Mouse (Mus musculus) embryonic facial prominence, embryonic 11.5 days (tissue): Measurements from ENCODE around the gene Degs1. TPM values are rescaled to one million over a fixed set of nuclear protein-coding genes. Genes with fewer than 3 reads are reported as not detected.

Experiments used
- ATAC-seq: fragments of 200-750 bp; cut with Nextera tagmentation; replicated peaks from 2 replicates; pipeline ENCODE4 v1.8.0; 2017; ENCODE audit warnings: low read depth; ENCODE audit not compliant: insufficient number of reproducible peaks, low FRiP score, low TSS enrichment
- DNase-seq: peaks from one replicate; pipeline ENCODE4 v3.0.0-alpha.2; 2015; ENCODE audit warnings: low spot score
- H3K27ac ChIP-seq: fragments of 300-500 bp; sonication (generic); replicated peaks from 2 replicates; pipeline ENCODE4 v1.5.1; 2014; ENCODE audit warnings: mild to moderate bottlenecking, low read depth, low read length, control low read depth
- H3K27me3 ChIP-seq: fragments of 300-500 bp; sonication (generic); 2 replicates; pipeline ENCODE4 v1.6.1; 2014; ENCODE audit warnings: mild to moderate bottlenecking, low read length, moderate library complexity, mixed read lengths; ENCODE audit not compliant: control insufficient read depth, insufficient read depth
- H3K36me3 ChIP-seq: fragments of 300-500 bp; sonication (generic); replicated peaks from 2 replicates; pipeline ENCODE4 v1.6.1; 2014; ENCODE audit warnings: low read depth, mild to moderate bottlenecking, low read length, moderate library complexity, mixed read lengths; ENCODE audit not compliant: control insufficient read depth, insufficient read depth
- H3K4me1 ChIP-seq: fragments of 300-500 bp; sonication (generic); 2 replicates; pipeline ENCODE4 v1.6.1; 2014; ENCODE audit warnings: low read length, mixed read lengths; ENCODE audit not compliant: control insufficient read depth, insufficient read depth
- H3K4me2 ChIP-seq: fragments of 300-500 bp; sonication (generic); 2 replicates; pipeline ENCODE4 v1.6.1; 2014; ENCODE audit warnings: low read depth, mild to moderate bottlenecking, control low read depth, low read length, moderate library complexity
- H3K4me3 ChIP-seq: fragments of 300-500 bp; sonication (generic); 2 replicates; pipeline ENCODE4 v1.5.1; 2014; ENCODE audit warnings: low read depth, low read length, control low read depth
- H3K9ac ChIP-seq: fragments of 300-500 bp; sonication (generic); replicated peaks from 2 replicates; pipeline ENCODE4 v1.6.1; 2014; ENCODE audit warnings: mild to moderate bottlenecking, control low read depth, low read length
- H3K9me3 ChIP-seq: fragments of 300-500 bp; sonication (generic); replicated peaks from 2 replicates; pipeline ENCODE4 v1.6.1; 2016; ENCODE audit warnings: mild to moderate bottlenecking, low read length, inconsistent platforms, mixed read lengths; ENCODE audit not compliant: control insufficient read depth
- WGBS: fragments of 180-500 bp; shearing (Covaris S2); extraction: QIAGEN DNeasy Blood & Tissue Kit; methylation state at CpG from one replicate; pipeline ENCODE4 v1.1.7; 2014; 5-methylcytosine and 5-hydroxymethylcytosine counted together
- polyA plus RNA-seq: library from polyadenylated mRNA; unstranded; fragments of >200 nt; fragmentation: Nextera tagmentation; extraction: Ambion mirVana; gene quantifications from 2 replicates; pipeline ENCODE4 v1.2.1, GENCODE M21; 2014

Gene Degs1
- polyA plus RNA-seq, 1 experiment from 2014 or later, result 82.5 TPM

DNA sequence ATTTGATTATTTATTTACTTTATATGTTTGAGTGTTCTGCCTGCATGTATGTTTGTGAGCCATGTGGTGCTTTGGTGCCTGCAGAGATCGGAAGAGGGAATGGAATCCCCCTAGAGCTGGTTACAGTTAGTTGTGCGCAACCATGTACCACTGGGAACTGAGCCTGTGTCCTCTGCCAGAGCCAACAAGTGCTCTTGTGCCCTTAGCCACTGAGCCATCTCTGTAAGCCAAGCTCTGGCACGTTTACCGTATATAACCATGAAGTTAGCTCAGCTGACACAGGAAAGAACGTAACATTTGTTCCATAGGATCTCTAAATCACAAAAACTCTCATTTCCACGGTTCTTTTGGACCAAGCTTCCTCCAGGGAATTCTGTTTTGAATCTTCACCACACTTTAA, 2.6 kb downstream of the Degs1 start:
- Histone ChIP-seq H3K36me3 (no peaks in the 10 kb centered on the region; the same call in 1 of the 2 replicates), H3K4me1 (peaks cover 2% of the 10 kb centered on the region), H3K9ac (no peak overlapping the region), H3K4me3 (no peak overlapping the region), H3K27ac (no peak overlapping the region), H3K27me3 (no peaks in the 10 kb centered on the region), H3K4me2 (no peak overlapping the region), H3K9me3 (no peaks in the 10 kb centered on the region)
- 84% methylated on average over 6 of the region's 6 CpGs for WGBS
- ATAC-seq, result no peak
- no peak for DNase-seq

DNA sequence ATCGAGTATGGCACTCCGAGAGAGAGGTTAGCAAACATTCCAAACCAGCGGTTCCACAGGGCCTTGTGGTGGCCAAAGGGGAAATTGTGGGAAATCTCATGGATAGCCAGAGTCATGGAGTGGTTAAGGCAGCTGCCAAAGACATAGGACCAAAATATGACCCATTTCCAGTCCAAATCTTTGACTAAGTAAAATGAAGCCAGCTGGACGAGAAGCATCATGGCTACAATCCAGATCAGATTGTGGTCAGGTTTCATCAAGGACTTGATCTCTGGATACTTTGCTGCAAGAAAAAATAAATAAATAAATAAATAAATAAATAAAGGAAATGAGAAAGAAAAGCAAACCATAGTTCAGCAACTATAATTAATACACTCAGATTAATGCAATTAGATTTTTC, 3.2 kb downstream of the Degs1 start:
- Histone ChIP-seq H3K36me3 (no peaks in the 10 kb centered on the region; the same call in 1 of the 2 replicates), H3K9me3 (no peaks in the 10 kb centered on the region), H3K27me3 (no peaks in the 10 kb centered on the region), H3K4me3 (no peak overlapping the region), H3K4me2 (no peak overlapping the region), H3K27ac (no peak overlapping the region), H3K9ac (no peak overlapping the region), H3K4me1 (peaks cover 2% of the 10 kb centered on the region)
- ATAC-seq (no peak), DNase-seq (no peak)
- WGBS, result 86% methylated on average over 4 of the region's 4 CpGs

DNA sequence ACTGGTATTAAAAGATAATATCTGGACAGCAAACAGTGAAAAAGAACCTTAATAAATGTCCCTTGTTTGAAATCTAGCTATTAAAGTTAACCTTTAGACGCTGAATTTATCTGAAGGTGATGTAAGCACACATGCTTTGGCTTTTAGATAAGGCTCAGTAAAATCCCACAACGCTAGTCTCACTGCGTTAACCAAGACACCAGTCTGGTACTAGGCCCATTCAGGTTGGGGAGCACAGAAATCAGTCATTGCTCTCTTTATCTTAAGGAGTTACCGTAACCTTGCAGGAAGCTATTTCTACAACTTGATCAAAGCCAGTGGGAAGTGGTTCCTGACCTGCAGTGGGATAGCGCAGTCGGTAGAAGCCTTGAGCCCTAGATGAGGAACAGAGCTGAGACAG, 7.5 kb downstream of the Degs1 start:
- 94% methylated on average over 6 of the region's 6 CpGs for WGBS
- Histone ChIP-seq H3K9me3 (no peaks in the 10 kb centered on the region), H3K4me2 (no peak overlapping the region), H3K27me3 (no peaks in the 10 kb centered on the region), H3K9ac (no peak overlapping the region), H3K27ac (no peak overlapping the region), H3K4me3 (no peak overlapping the region), H3K36me3 (no peaks in the 10 kb centered on the region; the same call in 1 of the 2 replicates), H3K4me1 (no peaks in the 10 kb centered on the region)
- DNase-seq, result no peak
- no peak for ATAC-seq

DNA sequence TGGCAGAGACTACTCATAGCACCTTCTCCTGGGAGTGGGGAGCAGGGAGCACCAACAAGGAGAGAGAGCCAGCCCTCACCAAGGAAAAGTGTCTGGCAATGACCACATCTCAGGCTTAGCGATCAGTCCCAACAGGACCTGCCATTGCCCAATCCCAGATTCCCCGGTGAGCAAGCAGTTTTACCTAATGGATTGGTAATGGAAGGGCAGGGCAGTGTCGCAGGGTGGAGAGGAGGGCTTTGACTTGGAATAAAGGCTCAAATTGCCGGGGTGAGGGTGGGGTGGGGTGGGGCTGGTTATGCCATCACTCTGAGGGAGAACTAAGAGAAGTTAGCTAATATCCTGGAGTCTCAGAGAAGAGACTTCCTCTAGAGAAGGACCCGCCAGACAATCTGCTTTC, 11.0 kb downstream of the Degs1 start:
- H3K9me3 ChIP-seq, result no peaks in the 10 kb centered on the region
- no peak for DNase-seq
- H3K27me3 ChIP-seq, result no peaks in the 10 kb centered on the region
- H3K27ac ChIP-seq, result no peak overlapping the region
- no peak for ATAC-seq
- H3K4me1 ChIP-seq, result no peaks in the 10 kb centered on the region
- no peak overlapping the region for H3K4me3 ChIP-seq
- H3K9ac ChIP-seq, result no peak overlapping the region
- 87% methylated on average over 5 of the region's 5 CpGs for WGBS
- no peak overlapping the region for H3K4me2 ChIP-seq
- H3K36me3 ChIP-seq, result no peaks in the 10 kb centered on the region; the same call in 1 of the 2 replicates

DNA sequence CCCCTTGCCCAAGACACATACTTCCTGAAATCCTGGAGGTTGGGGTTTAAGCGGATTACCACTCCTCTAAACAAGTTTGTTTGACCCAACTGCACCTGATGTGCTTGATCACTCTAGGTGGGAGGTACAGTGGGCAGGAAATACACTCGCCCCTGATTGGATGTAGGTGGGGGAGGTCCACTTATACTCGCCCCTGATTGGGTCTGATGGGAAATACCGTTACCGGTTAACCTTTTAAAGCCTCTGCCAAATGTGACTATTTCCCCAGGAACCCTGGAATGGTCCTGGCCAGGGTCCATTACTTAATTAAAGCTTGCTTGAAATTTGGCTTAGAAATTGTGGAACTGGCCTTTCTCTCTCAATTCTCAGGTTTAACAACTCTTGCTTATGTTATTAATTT, 11.5 kb downstream of the Degs1 start:
- Histone ChIP-seq H3K27ac (no peak overlapping the region), H3K4me2 (no peak overlapping the region), H3K27me3 (no peaks in the 10 kb centered on the region), H3K4me3 (no peak overlapping the region), H3K36me3 (no peaks in the 10 kb centered on the region; the same call in 1 of the 2 replicates), H3K9ac (no peak overlapping the region), H3K9me3 (no peaks in the 10 kb centered on the region), H3K4me1 (no peaks in the 10 kb centered on the region)
- ATAC-seq (no peak), DNase-seq (no peak)
- 83% methylated on average over 5 of the region's 5 CpGs for WGBS

DNA sequence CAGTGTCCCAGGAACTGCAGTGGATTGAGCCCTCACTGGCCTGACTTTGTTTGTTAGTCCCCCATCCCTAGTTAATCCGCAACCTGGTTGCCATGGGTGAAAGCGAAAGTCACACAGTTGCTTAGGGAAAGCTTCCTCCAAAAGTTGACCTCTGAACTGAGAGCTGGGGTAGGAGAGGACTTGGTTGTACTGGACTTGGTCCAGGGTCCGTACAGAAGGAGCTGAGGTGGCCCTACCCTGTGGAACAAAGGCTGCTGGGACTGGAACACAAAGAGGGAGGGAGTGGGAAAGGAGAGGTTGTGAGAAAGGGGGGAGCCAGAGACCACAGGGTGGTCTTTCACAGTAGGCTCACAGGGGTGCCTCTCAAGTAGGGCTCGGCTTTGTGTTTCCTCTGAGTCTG, 14.3 kb downstream of the Degs1 start:
- Histone ChIP-seq H3K4me2 (no peak overlapping the region), H3K9ac (no peak overlapping the region), H3K27me3 (no peaks in the 10 kb centered on the region), H3K4me3 (no peak overlapping the region), H3K4me1 (no peaks in the 10 kb centered on the region), H3K27ac (no peak overlapping the region), H3K9me3 (no peaks in the 10 kb centered on the region), H3K36me3 (no peaks in the 10 kb centered on the region)
- ATAC-seq (no peak), DNase-seq (no peak)
- 59% methylated on average over 4 of the region's 4 CpGs for WGBS

DNA sequence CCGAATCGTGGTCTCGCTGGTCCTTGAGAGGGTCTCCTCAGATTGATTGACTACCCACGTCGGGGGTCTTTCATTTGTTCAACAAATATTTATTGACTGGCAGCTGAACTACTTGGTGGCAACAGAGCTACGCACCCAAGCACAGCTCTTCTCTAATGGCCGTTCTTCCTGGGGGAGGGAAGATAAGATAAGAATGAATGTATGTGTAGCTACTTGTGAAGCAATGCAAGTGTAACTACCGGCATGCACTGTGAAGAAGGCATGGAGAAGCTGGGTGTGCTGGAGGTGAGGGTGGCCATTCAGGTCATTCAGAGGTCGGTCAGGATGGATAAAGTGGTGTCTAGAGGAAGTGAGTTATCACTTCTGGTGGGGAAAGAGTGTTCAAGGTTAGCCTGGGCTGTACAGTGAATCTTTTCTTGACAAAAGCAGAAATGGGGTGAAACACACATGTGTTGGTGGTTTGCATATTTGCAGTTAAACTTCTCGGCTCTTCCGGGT, 16.5 kb downstream of the Degs1 start:
- H3K27ac ChIP-seq, result no peak overlapping the region
- ATAC-seq, result no peak
- 94% methylated on average over 11 of the region's 11 CpGs for WGBS
- no peak overlapping the region for H3K9ac ChIP-seq
- H3K36me3 ChIP-seq, result no peaks in the 10 kb centered on the region
- no peaks in the 10 kb centered on the region for H3K9me3 ChIP-seq
- no peak overlapping the region for H3K4me3 ChIP-seq
- no peaks in the 10 kb centered on the region for H3K4me1 ChIP-seq
- no peak for DNase-seq
- no peak overlapping the region for H3K4me2 ChIP-seq
- H3K27me3 ChIP-seq, result no peaks in the 10 kb centered on the region

DNA sequence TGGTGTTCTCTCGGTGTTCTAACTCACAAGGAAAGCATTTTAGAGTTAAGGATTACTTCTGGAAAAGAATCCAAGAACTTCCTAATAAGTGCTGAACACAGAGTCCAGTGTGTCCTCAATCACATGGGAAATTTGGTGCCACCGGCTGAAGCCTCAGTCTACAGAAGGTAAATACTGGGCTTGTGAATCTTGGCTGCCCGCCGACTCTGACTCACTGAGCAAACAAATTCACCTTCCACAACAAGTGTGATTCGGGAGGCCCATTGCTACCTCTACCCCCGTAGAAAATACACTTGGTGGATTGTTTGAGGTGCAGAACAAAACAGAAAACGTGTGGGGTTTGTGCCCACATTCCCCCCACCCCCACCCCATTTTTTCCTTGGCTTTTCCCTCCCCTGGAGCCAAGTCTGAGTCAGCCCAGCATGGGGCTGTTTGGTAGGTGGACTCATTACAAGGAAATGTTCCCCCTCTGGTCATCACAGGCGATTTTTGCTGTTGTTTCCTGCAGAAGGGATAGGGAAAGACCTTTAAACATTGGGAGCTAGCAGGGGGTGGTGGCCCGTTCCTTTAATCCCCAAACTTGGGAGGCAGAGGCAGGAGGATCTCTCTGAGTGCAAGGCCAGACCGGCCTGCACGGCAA, 26.4 kb downstream of the Degs1 start:
- 83% methylated on average over 11 of the region's 11 CpGs for WGBS
- Histone ChIP-seq H3K4me1 (no peaks in the 10 kb centered on the region), H3K27me3 (no peaks in the 10 kb centered on the region), H3K27ac (no peak overlapping the region), H3K36me3 (no peaks in the 10 kb centered on the region), H3K9me3 (no peaks in the 10 kb centered on the region), H3K4me2 (no peak overlapping the region), H3K4me3 (no peak overlapping the region), H3K9ac (no peak overlapping the region)
- no peak for ATAC-seq
- DNase-seq, result no peak
